Mouse (Mus musculus): ENCODE measurements around the gene Erbin. TPM values are rescaled to one million over a fixed set of nuclear protein-coding genes. Genes with fewer than 3 reads are reported as not detected.

Erbin gene
- polyA plus RNA-seq, 1 experiment, result 138 TPM

GRCm38 (mm10) chr13:103838619-103839018 is 81.7 kb downstream of the Erbin start:
- Histone ChIP-seq H3K4me1 (ENCODE audit: control insufficient read depth, insufficient read depth, low read length) (peaks cover 4% of the 10 kb centered on the region; the same call in 1 of the 2 replicates), H3K27ac (ENCODE audit: insufficient read depth, low read length) (no peak overlapping the region; the same call in 1 of the 2 replicates), H3K4me3 (ENCODE audit: insufficient read depth, low read length) (no peak overlapping the region)
- TF ChIP-seq POLR2A (IDR thresholded peaks at IDR 0.05; ENCODE audit: low read depth, low read length) (no peak), CTCF (IDR thresholded peaks at IDR 0.05; ENCODE audit: borderline replicate concordance, insufficient read depth, low read length) (no peak)

- no peak overlapping the region for H3K4me3 ChIP-seq (ENCODE audit: insufficient read depth, low read length)
- no peaks in the 10 kb centered on the region for H3K4me1 ChIP-seq (ENCODE audit: control insufficient read depth, insufficient read depth, low read length)
- TF ChIP-seq POLR2A (IDR thresholded peaks at IDR 0.05; ENCODE audit: low read depth, low read length) (no peak), CTCF (IDR thresholded peaks at IDR 0.05; ENCODE audit: borderline replicate concordance, insufficient read depth, low read length) (no peak)
- no peak overlapping the region for H3K27ac ChIP-seq (ENCODE audit: insufficient read depth, low read length)
Measured at GRCm38 (mm10) chr13:103829623-103830135, 90.6 kb downstream of the Erbin start.

- TF ChIP-seq POLR2A (IDR thresholded peaks at IDR 0.05; ENCODE audit: low read depth, low read length) (no peak), CTCF (IDR thresholded peaks at IDR 0.05; ENCODE audit: borderline replicate concordance, insufficient read depth, low read length) (no peak)
- H3K27ac ChIP-seq (ENCODE audit: insufficient read depth, low read length), result no peak overlapping the region
- H3K4me1 ChIP-seq (ENCODE audit: control insufficient read depth, insufficient read depth, low read length), result no peaks in the 10 kb centered on the region
- H3K4me3 ChIP-seq (ENCODE audit: insufficient read depth, low read length), result no peak overlapping the region
Measured at GRCm38 (mm10) chr13:103822270-103822669, 98.0 kb downstream of the Erbin start.

- no peaks in the 10 kb centered on the region for H3K4me1 ChIP-seq (ENCODE audit: control insufficient read depth, insufficient read depth, low read length)
- TF ChIP-seq POLR2A (IDR thresholded peaks at IDR 0.05; ENCODE audit: low read depth, low read length) (no peak), CTCF (IDR thresholded peaks at IDR 0.05; ENCODE audit: borderline replicate concordance, insufficient read depth, low read length) (no peak)
- no peak overlapping the region for H3K27ac ChIP-seq (ENCODE audit: insufficient read depth, low read length)
- no peak overlapping the region for H3K4me3 ChIP-seq (ENCODE audit: insufficient read depth, low read length)
Measured at GRCm38 (mm10) chr13:103819377-103819776, 100.9 kb downstream of the Erbin start.

- Histone ChIP-seq H3K27ac (ENCODE audit: insufficient read depth, low read length) (no peak overlapping the region), H3K4me3 (ENCODE audit: insufficient read depth, low read length) (no peak overlapping the region), H3K4me1 (ENCODE audit: control insufficient read depth, insufficient read depth, low read length) (no peaks in the 10 kb centered on the region)
- TF ChIP-seq CTCF (IDR thresholded peaks at IDR 0.05; ENCODE audit: borderline replicate concordance, insufficient read depth, low read length), result no peak
- TF ChIP-seq POLR2A (IDR thresholded peaks at IDR 0.05; ENCODE audit: low read depth, low read length), result no peak
Measured at GRCm38 (mm10) chr13:103817935-103818334, 102.4 kb downstream of the Erbin start.

- Histone ChIP-seq H3K27ac (ENCODE audit: insufficient read depth, low read length) (no peak overlapping the region), H3K4me3 (ENCODE audit: insufficient read depth, low read length) (no peak overlapping the region), H3K4me1 (ENCODE audit: control insufficient read depth, insufficient read depth, low read length) (no peaks in the 10 kb centered on the region)
- TF ChIP-seq CTCF (IDR thresholded peaks at IDR 0.05; ENCODE audit: borderline replicate concordance, insufficient read depth, low read length) (no peak), POLR2A (IDR thresholded peaks at IDR 0.05; ENCODE audit: low read depth, low read length) (no peak)
Measured at GRCm38 (mm10) chr13:103807464-103807863, 112.8 kb downstream of the Erbin start.

GRCm38 (mm10) chr13:103806210-103806851 is 114.0 kb downstream of the Erbin start:
- H3K4me3 ChIP-seq (ENCODE audit: insufficient read depth, low read length), result no peak overlapping the region
- no peaks in the 10 kb centered on the region for H3K4me1 ChIP-seq (ENCODE audit: control insufficient read depth, insufficient read depth, low read length)
- H3K27ac ChIP-seq (ENCODE audit: insufficient read depth, low read length), result no peak overlapping the region
- TF ChIP-seq CTCF (IDR thresholded peaks at IDR 0.05; ENCODE audit: borderline replicate concordance, insufficient read depth, low read length), result no peak
- TF ChIP-seq POLR2A (IDR thresholded peaks at IDR 0.05; ENCODE audit: low read depth, low read length), result no peak

GRCm38 (mm10) chr13:103803721-103804120 is 116.6 kb downstream of the Erbin start:
- no peak overlapping the region for H3K27ac ChIP-seq (ENCODE audit: insufficient read depth, low read length)
- TF ChIP-seq CTCF (IDR thresholded peaks at IDR 0.05; ENCODE audit: borderline replicate concordance, insufficient read depth, low read length) (no peak), POLR2A (IDR thresholded peaks at IDR 0.05; ENCODE audit: low read depth, low read length) (no peak)
- H3K4me3 ChIP-seq (ENCODE audit: insufficient read depth, low read length), result no peak overlapping the region
- H3K4me1 ChIP-seq (ENCODE audit: control insufficient read depth, insufficient read depth, low read length), result no peaks in the 10 kb centered on the region

GRCm38 (mm10) chr13:103801021-103801420 is 119.3 kb downstream of the Erbin start:
- Histone ChIP-seq H3K27ac (ENCODE audit: insufficient read depth, low read length) (no peak overlapping the region), H3K4me1 (ENCODE audit: control insufficient read depth, insufficient read depth, low read length) (no peaks in the 10 kb centered on the region), H3K4me3 (ENCODE audit: insufficient read depth, low read length) (no peak overlapping the region)
- TF ChIP-seq POLR2A (IDR thresholded peaks at IDR 0.05; ENCODE audit: low read depth, low read length), result no peak
- no peak for TF ChIP-seq CTCF (IDR thresholded peaks at IDR 0.05; ENCODE audit: borderline replicate concordance, insufficient read depth, low read length)

GRCm38 (mm10) chr13:103794688-103795543 is 125.4 kb downstream of the Erbin start:
- Histone ChIP-seq H3K4me1 (ENCODE audit: control insufficient read depth, insufficient read depth, low read length) (no peaks in the 10 kb centered on the region), H3K27ac (ENCODE audit: insufficient read depth, low read length) (no peak overlapping the region), H3K4me3 (ENCODE audit: insufficient read depth, low read length) (no peak overlapping the region)
- TF ChIP-seq POLR2A (IDR thresholded peaks at IDR 0.05; ENCODE audit: low read depth, low read length) (no peak), CTCF (IDR thresholded peaks at IDR 0.05; ENCODE audit: borderline replicate concordance, insufficient read depth, low read length) (no peak)

Data from embryonic fibroblast, embryonic 13.5 days (primary cell).